Mouse (Mus musculus): Measurements from ENCODE around the gene Esrra.

The Esrra gene

DNA sequence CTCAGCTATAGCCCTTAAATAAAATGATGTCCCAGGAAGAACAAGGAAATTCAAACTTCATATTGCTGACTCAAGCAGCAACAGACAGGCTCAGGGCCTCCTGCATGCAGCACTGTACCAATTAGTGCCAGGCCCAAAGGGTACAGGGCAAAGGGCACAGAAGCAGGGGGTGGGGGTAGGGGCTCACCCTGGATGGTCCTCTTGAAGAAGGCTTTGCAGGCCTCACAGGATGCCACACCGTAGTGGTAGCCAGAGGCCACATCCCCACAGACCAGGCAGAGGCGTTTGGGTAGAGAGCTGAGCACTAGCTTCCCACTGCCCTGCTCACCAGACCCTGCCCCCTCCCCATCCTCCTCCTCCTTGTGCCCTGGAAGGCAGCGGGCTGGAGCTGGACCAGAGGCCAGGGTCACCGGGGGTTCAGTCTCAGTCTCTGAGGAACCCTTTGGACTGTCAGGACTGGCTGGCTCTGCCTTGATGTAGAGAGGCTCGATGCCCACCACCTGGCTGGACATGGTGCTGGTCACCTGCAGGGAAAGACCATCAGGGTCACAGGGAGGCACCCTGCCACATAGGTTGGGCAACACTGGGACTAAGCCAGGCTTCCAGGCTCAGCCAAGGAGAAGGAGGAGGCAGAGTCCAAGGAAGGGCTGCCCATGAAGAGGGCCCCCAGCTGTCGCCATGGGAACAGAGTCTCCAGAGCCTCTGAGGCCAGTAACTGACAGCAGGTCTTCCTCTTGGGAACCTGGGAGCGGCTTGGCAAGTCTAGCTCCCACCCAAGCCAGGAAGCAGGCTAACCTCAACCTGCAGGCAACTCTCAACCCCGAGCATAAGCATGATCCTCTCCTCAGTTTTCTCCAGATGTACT, 1.5 kb downstream of the Esrra start:
- DNase-seq (ENCODE audit: low spot score): peak; percentile 62

GRCm38 (mm10) chr19:6919431-6919830, 2.2 kb downstream of the Esrra start:
- no peak for DNase-seq (ENCODE audit: low spot score)

DNA sequence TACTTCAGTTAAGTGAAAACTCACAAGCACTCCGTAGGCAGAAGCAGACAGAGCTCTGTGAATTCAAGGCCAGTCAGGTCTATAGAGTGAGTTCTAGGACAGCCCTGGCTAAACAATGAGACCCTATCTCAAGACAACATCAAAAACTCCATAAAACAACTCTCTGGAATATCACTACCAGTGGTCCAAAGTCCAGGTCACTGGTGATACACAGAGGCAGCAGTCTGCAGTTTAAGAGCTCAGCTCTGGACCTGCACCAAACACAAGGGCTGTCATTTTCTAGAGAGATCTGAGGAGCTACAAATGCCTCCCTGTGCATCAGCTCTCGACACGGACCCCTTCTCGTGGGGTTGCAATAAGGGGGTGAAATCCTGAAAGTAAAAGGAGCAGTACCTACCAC, 3.3 kb downstream of the Esrra start:
- no peak for DNase-seq (ENCODE audit: low spot score)

- DNase-seq (ENCODE audit: low spot score): peak; percentile 4
Observed at GRCm38 (mm10) chr19:6916496-6916895, 5.1 kb downstream of the Esrra start.

GRCm38 (mm10) chr19:6915276-6915675, 6.3 kb downstream of the Esrra start:
- DNase-seq (ENCODE audit: low spot score): no peak

GRCm38 (mm10) chr19:6914540-6914939, 7.1 kb downstream of the Esrra start:
- DNase-seq (ENCODE audit: low spot score): no peak

DNA sequence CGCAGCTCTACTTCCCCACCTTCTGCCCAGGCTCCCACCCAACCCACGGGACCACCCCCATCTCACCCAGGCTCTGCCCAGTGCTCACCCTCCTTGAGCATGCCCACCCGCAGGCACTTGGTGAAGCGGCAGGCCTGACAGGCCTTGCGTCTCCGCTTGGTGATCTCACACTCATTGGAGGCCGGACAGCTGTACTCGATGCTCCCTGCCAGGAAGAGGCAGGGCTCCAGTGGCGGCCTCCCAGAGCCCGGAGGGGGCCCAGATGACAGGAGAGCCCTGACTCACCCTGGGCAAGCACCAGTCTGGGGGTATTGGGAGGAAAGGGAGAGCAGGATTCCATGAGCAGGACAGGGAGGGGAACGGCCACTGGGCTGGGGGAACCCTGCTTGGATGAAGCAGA, 7.6 kb downstream of the Esrra start:
- DNase-seq (ENCODE audit: low spot score): peak; percentile 8

DNA sequence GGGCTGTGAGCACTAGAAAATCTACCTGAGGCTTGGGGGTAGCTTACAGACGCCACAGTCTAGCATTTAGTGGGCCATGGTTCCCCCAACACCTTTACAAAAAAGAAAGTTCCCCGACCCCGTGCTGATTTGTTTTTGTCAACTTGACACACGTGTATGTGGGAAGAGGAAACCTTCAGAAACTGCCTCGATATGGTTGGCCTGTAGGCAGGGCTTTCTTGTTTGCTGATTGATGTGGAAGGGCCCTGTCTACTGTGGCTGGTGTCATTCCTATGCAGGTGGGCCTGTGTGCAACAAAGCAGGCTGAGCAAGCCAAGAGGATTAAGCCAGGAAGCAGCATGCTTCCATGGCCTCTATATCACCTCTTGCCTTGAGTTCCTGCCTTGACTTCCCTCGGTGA, 8.6 kb downstream of the Esrra start:
- no peak for DNase-seq (ENCODE audit: low spot score)

- peak; percentile 11 for DNase-seq (ENCODE audit: low spot score)
Observed at GRCm38 (mm10) chr19:6912205-6912970, 9.2 kb downstream of the Esrra start.

- peak; percentile 15 for DNase-seq (ENCODE audit: low spot score)
Observed at GRCm38 (mm10) chr19:6911101-6912074, 10.2 kb downstream of the Esrra start.

- DNase-seq (ENCODE audit: low spot score): peak; percentile 60
Observed at GRCm38 (mm10) chr19:6910306-6910705, 11.3 kb downstream of the Esrra start.

- peak; percentile 91 for DNase-seq (ENCODE audit: low spot score)
Observed at GRCm38 (mm10) chr19:6909507-6910289, 11.9 kb downstream of the Esrra start, which contains the start of the genes Trmt112 and Prdx5. TSS of gene Trmt112 (plus strand) at chr19:6909698. TSS of gene Prdx5 (minus strand) at chr19:6910106.

DNA sequence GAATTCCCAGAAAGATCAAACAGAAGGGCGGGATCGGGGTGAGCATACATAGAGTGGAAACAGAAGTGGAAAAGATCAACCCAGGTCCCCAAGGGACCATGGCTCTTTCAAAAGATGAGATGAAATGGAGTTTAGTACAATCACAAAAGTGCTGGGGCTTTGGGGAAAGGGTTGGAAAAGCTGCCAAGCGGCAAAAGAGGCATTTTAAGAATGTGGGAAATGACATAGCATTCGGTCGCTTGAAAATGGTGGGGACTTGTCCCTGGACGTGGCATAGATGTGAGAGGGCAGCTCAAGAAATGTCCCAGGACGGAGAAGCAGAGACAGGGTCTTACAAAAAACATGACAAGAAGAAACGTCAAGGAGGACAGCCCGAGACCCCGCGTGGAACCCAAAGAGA, 12.6 kb downstream of the Esrra start:
- DNase-seq (ENCODE audit: low spot score): no peak

DNA sequence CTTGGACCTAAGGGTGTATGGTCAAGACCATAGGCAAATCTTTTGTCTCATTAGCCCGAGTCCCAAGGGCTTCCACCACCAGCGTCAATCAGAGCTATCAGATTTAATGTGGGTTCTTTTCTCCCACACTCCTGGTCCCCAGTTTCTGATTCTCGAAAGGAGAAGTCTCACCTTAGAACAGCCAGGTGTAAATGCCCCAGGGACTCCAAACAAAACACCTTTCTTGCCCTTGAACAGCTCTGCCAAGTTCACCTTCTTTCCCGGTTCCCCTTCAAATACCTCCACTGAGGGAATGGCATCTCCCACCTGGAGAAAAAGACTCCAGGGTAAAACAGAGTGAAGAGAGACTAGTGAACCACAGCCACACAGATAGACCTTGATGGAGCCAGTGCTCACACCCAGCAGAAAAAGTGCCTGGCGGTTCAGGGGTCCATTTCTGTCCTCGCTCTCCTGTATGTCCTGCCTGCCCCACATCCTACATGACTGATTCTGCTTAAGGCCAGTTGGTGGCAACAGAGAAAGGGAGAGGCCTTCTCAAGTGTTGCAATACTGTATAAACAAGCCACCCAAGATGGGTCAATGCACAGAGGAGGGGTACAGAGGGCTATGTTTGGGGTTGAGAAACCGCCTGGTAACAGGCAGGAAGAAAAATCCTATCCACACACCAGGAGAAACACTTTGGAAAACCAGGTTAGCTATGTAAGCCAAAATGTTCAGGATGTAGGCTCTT, 13.6 kb downstream of the Esrra start:
- DNase-seq (ENCODE audit: low spot score): peak; percentile 6

DNA sequence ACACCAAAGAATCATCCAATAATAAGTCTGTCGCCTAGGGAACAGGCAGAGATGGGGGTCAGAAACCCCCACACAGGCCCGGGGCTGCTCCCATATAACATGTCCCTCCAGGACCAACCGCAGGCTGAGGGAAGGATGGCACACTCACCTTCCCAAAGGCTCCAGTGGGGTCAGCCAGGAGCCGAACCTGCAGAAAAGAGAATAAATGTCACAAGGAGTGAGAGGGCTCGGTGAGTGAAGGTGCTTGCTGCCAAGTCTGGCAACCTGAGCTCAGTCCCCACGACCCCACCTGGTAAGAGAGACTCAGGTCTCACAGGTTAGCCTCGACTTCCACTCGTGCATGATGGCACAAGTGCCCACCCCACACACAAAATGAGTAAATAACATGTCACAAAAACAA, 14.5 kb downstream of the Esrra start:
- no peak for DNase-seq (ENCODE audit: low spot score)

DNA sequence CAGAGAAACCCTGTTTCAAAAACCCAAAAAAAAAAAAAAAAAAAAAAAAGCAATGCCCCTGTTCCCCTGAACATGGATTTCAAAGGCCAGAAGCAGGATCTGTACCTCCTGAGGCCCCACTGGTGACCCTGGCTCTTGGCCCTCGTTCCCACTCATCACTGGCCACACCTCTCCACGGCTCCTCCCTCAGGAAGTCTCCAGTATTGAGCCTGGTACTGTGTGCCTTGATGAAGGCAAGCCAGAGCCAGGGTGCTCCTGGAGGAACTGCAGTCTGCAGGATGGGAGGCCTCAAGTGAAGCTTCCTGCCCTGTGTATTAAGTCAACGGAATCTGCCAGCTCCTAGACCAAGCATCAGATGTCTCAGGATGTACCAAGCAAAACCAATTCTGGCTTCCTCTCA, 15.4 kb downstream of the Esrra start:
- DNase-seq (ENCODE audit: low spot score): peak; percentile 8

DNA sequence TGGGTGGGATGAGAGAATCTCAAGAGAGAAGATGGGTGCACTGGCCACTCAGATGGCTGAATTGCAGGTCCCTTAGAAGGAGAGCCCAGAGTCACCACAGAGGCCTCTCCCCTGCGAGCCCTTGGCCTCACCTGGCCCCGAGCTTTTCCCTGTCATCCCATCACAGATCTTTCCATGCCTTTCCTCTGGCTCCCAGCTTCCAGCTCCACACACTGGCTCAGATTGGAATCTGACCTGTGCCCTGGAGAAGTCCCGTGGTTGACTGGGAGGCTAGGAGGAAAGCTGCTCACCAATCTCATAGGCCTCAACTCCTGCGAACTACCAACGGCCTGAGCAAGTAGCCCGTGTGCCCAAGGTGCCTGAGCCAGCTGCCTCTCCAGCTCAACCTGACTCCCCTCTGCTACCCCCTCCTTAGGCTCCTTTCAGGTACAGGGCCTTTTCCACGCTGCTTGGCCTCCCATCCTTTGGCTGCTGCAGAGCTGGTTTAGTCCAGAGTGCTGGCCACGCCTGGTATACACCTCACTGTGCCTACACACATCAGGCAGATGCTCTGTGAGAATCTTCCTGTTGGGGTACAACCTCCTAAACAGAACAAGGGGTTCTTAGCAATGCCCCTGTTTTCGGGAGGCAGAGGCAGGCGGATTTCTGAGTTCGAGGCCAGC, 16.0 kb downstream of the Esrra start:
- DNase-seq (ENCODE audit: low spot score): peak; percentile 6

GRCm38 (mm10) chr19:6904846-6905245, 16.8 kb downstream of the Esrra start:
- DNase-seq (ENCODE audit: low spot score): no peak

DNA sequence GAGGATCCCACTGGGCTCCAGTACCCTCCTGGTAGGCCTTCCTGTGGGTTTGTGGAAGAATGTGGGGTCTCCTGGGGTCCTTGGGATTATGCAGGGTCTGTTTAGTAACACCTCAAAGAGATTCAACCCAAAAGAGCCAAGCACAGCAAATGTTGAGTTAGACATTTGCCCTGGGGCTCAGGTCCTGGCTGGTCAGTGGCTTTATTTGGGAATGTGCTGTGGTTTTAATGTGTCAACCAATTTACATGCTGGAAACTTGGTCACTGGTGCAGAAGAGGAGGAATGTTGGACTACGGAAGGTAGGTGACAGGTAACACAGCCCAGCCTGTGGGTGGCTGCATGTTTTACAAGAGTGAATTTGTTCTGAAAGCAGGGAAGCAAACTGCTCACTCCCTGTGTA, 18.6 kb downstream of the Esrra start:
- DNase-seq (ENCODE audit: low spot score): no peak

- DNase-seq (ENCODE audit: low spot score): no peak
Observed at GRCm38 (mm10) chr19:6899641-6900040, 22.0 kb downstream of the Esrra start.
